Mouse (Mus musculus) megakaryocyte, embryonic 14.5 days (primary cell): ENCODE data around the gene Chuk.

ENCODE experiments used
- FLI1 ChIP-seq: IDR thresholded peaks from 2 replicates; pipeline ENCODE4 v1.6.1; 2012; ENCODE audit warnings: low read length, inconsistent platforms, mixed read lengths
- GATA1 ChIP-seq: IDR thresholded peaks from 3 replicates; pipeline ENCODE4 v1.6.1; 2012; ENCODE audit warnings: mixed read lengths, low read length, inconsistent platforms, borderline replicate concordance

- TF ChIP-seq GATA1 (no peak), FLI1 (no peak)
Measured at GRCm38 (mm10) chr19:44055173-44055826, 52.0 kb downstream of the Chuk start.
